Comparison of ENCODE assay signal across 18 mouse cellular contexts in the genomic region with DNA sequence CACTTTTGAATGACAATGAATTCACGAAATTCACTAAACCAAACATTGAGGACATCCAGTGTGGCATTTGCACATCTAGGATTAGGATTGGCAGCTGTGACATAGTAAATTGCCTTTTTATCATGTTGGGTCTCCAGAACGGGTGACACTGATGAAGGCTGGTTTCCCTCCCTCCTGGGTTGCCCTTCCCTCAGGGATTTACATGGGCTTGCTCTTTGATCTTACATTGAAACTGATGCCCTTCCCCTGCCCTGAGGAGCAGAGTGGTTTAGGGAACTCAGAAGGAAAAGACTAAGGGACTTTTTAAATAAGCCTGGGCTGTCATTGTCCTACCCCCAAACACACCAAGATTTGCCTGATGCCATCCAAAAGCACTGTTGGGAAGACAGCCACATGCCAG. TPM values are rescaled to one million over a fixed set of nuclear protein-coding genes. Genes with fewer than 3 reads are reported as not detected.
"Had no signal": no experiment of that assay in that cellular context is flagged by ENCODE, and none has a peak within 500 bp of the region (broad histone marks: within the 10 kb centered on the region; RNA-seq: fewer than 3 reads in every experiment).

No protein-coding gene starts in this region.

- H3K27me3 ChIP-seq: neural tube, embryonic 12.5 days; stomach, embryonic 15.5 days had no signal

- H3K4me3 ChIP-seq: neural tube, embryonic 12.5 days; neural tube, embryonic 13.5 days; neural tube, embryonic 15.5 days; stomach, embryonic 15.5 days had no signal

- H3K27ac ChIP-seq: neural tube, embryonic 12.5 days; neural tube, embryonic 13.5 days; neural tube, embryonic 15.5 days; stomach, embryonic 15.5 days; stomach, postnatal 0 days had no signal

- H3K4me2 ChIP-seq: neural tube, embryonic 12.5 days; neural tube, embryonic 13.5 days; neural tube, embryonic 15.5 days; stomach, embryonic 15.5 days had no signal

- H3K9ac ChIP-seq: neural tube, embryonic 12.5 days; neural tube, embryonic 13.5 days; neural tube, embryonic 15.5 days; stomach, embryonic 15.5 days had no signal

- H3K9me3 ChIP-seq: neural tube, embryonic 12.5 days; neural tube, embryonic 13.5 days; neural tube, embryonic 15.5 days; stomach, embryonic 15.5 days had no signal

- H3K36me3 ChIP-seq: neural tube, embryonic 12.5 days; neural tube, embryonic 13.5 days; neural tube, embryonic 15.5 days; stomach, embryonic 15.5 days had no signal

- DNase-seq: retina, postnatal 1 day; right cerebral cortex, adult 18-20 months; right cerebral cortex, postnatal 14 days; right cerebral cortex, postnatal 25 days; right cerebral cortex, postnatal 4 days; spleen, adult 18-20 months; thymus, adult 18-20 months; thymus, postnatal 14 days; thymus, postnatal 25 days; thymus, postnatal 36 days; thymus, postnatal 4 days had no signal

RNA-seq across cellular contexts. Expression of gene Slc4a5, which starts 11.9 kb away (rescaled TPM):
- polyA plus RNA-seq: neural tube, embryonic 14.5 days; urinary bladder, adult 2 months had no signal
